Mouse (Mus musculus) stomach, postnatal 0 days (tissue): ENCODE data around the gene Acbd6.

Source experiments
- CTCF ChIP-seq: IDR thresholded peaks from 2 replicates; pipeline ENCODE4 v1.5.1; 2016; ENCODE audit warnings: antibody characterized with exemption, low read depth, mild to moderate bottlenecking, moderate library complexity
- EP300 ChIP-seq: optimal IDR thresholded peaks from 2 replicates; pipeline ENCODE3; 2016; ENCODE audit warnings: antibody characterized with exemption

DNA sequence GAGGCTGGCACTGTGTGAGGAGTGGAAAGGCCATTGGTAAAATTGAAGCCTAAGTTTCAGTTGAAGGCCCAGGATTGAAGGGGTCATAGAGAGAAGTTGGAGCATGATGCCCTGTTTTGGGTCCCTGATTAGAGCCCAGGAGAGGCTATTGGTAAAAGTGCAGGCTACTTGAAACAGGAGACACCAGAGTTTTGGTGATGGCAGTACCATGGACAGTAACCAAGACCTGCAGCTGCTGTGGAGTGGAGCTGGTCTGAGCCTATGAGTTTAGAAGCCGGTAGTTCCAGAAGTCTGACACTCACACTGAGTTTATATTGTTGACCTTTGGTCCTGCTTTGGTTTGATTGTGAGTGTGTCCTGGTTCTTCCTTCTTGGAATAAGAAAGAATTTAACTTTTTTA, 36.2 kb downstream of the Acbd6 start:
- no peak for TF ChIP-seq CTCF
- no peak for TF ChIP-seq EP300
